Mouse (Mus musculus) midbrain, embryonic 11.5 days (tissue): Measurements from ENCODE around the gene Trp53tg5. TPM values are rescaled to one million over a fixed set of nuclear protein-coding genes. Genes with fewer than 3 reads are reported as not detected.

ENCODE experiments used
- ATAC-seq: fragments of 200-750 bp; cut with Nextera tagmentation; 2 replicates; pipeline ENCODE4 v1.8.0; 2017; ENCODE audit warnings: moderate TSS enrichment, moderate library complexity; ENCODE audit not compliant: low FRiP score
- DNase-seq: peaks from one replicate; pipeline ENCODE4 v3.0.0; 2015; ENCODE audit warnings: low spot score; ENCODE audit errors: missing footprints
- H3K27ac ChIP-seq: fragments of 300-500 bp; sonication (generic); 2 replicates; pipeline ENCODE4 v1.5.1; 2014; ENCODE audit warnings: low read depth, low read length
- H3K27me3 ChIP-seq: fragments of 300-500 bp; sonication (generic); 2 replicates; pipeline ENCODE4 v1.6.1; 2014; ENCODE audit warnings: mild to moderate bottlenecking, low read length, moderate library complexity, mixed read lengths; ENCODE audit not compliant: control insufficient read depth, insufficient read depth
- H3K36me3 ChIP-seq: fragments of 300-500 bp; sonication (generic); 2 replicates; pipeline ENCODE4 v1.6.1; 2014; ENCODE audit warnings: mild to moderate bottlenecking, low read length, moderate library complexity, mixed read lengths; ENCODE audit not compliant: control insufficient read depth, insufficient read depth
- H3K4me1 ChIP-seq: fragments of 300-500 bp; sonication (generic); 2 replicates; pipeline ENCODE4 v1.6.1; 2014; ENCODE audit warnings: low read length; ENCODE audit not compliant: control insufficient read depth, insufficient read depth
- H3K4me2 ChIP-seq: fragments of 300-500 bp; sonication (generic); 2 replicates; pipeline ENCODE4 v1.6.1; 2014; ENCODE audit warnings: mild to moderate bottlenecking, moderate library complexity
- H3K4me3 ChIP-seq: fragments of 300-500 bp; sonication (generic); 2 replicates; pipeline ENCODE4 v1.5.1; 2014; ENCODE audit warnings: low read depth, low read length
- H3K9ac ChIP-seq: fragments of 300-500 bp; sonication (generic); 2 replicates; pipeline ENCODE4 v1.6.1; 2014; ENCODE audit warnings: low read length
- H3K9me3 ChIP-seq: fragments of 300-500 bp; sonication (generic); 2 replicates; pipeline ENCODE4 v1.6.1; 2016; ENCODE audit warnings: low read length; ENCODE audit not compliant: control insufficient read depth
- WGBS: fragments of 180-500 bp; shearing (Covaris S2); extraction: QIAGEN DNeasy Blood & Tissue Kit; methylation state at CpG from one replicate; pipeline ENCODE4 v1.1.7; 2014; 5-methylcytosine and 5-hydroxymethylcytosine counted together
- polyA plus RNA-seq: library from polyadenylated mRNA; unstranded; fragments of >200 nt; fragmentation: Nextera tagmentation; extraction: Ambion mirVana; gene quantifications from 2 replicates; pipeline ENCODE4 v1.2.1, GENCODE M21; 2014

Gene Trp53tg5
- polyA plus RNA-seq, 1 experiment from 2014 or later: not detected

GRCm38 (mm10) chr2:164445399-164446085, 28.0 kb downstream of the Trp53tg5 start:
- Histone ChIP-seq H3K27ac (no peak overlapping the region), H3K4me1 (peaks cover 15% of the 10 kb centered on the region), H3K9ac (no peak overlapping the region), H3K9me3 (no peaks in the 10 kb centered on the region), H3K4me3 (no peak overlapping the region), H3K36me3 (no peaks in the 10 kb centered on the region), H3K4me2 (no peak overlapping the region), H3K27me3 (peaks cover 9% of the 10 kb centered on the region)
- ATAC-seq (no peak), DNase-seq (no peak)
- WGBS: 79% methylated on average over 3 of the region's 3 CpGs

- ATAC-seq: no peak
- no peaks in the 10 kb centered on the region for H3K9me3 ChIP-seq
- H3K27me3 ChIP-seq: peaks cover 9% of the 10 kb centered on the region
- no peak overlapping the region for H3K27ac ChIP-seq
- H3K4me3 ChIP-seq: no peak overlapping the region
- DNase-seq: no peak
- no peaks in the 10 kb centered on the region for H3K36me3 ChIP-seq
- peaks cover 15% of the 10 kb centered on the region for H3K4me1 ChIP-seq
- WGBS: 84% methylated on average over 2 of the region's 2 CpGs
- no peak overlapping the region for H3K9ac ChIP-seq
- no peak overlapping the region for H3K4me2 ChIP-seq
Measured at GRCm38 (mm10) chr2:164444701-164445100, 28.8 kb downstream of the Trp53tg5 start.

- Histone ChIP-seq H3K36me3 (no peaks in the 10 kb centered on the region), H3K27me3 (peaks cover 9% of the 10 kb centered on the region), H3K9me3 (no peaks in the 10 kb centered on the region), H3K27ac (no peak within 1 kb of the TSS), H3K4me2 (peak within 1 kb of the TSS; percentile 87), H3K4me3 (peak within 1 kb of the TSS; percentile 50), H3K9ac (peak within 1 kb of the TSS; percentile 77), H3K4me1 (peaks cover 15% of the 10 kb centered on the region)
- WGBS: 6% methylated on average over 18 of the region's 18 CpGs
- DNase-seq (peak; percentile 89), ATAC-seq (peak; percentile 6; the same call in 1 of the 2 replicates)
Measured at GRCm38 (mm10) chr2:164443460-164444000, 30.0 kb downstream of the Trp53tg5 start, which contains the start of gene Sdc4. Sdc4 (minus strand) TSS chr2:164443887.

DNA sequence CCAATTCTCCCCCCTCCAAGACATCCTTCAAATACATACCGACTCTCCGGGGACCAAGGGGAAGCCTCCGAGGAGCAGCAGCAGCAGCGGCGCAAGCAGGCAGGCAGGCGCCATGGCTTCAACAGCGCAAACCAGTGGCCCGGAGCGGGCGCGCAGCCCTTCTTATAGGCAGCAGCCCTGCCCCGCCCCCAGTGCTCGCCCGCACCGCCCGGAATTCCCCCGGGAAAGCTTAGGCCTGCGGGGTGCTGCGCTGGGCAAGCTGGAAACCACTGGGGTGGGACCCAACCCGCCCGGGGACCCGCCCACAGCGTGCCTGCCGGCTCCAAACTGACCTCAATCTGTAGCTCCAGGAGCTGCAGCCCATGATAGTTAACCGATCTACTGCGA, 30.5 kb downstream of the Trp53tg5 start:
- 1% methylated on average over 25 of the region's 26 CpGs for WGBS

GRCm38 (mm10) chr2:164442315-164443050, 31.0 kb downstream of the Trp53tg5 start:
- Histone ChIP-seq H3K4me2 (peak overlapping the region; percentile 87), H3K9me3 (no peaks in the 10 kb centered on the region), H3K36me3 (no peaks in the 10 kb centered on the region), H3K9ac (peak overlapping the region; percentile 77), H3K4me1 (peaks cover 15% of the 10 kb centered on the region), H3K4me3 (peak overlapping the region; percentile 50), H3K27me3 (peaks cover 9% of the 10 kb centered on the region), H3K27ac (no peak overlapping the region)
- ATAC-seq (peak; percentile 70), DNase-seq (peak; percentile 91)
- WGBS: 2% methylated on average over 29 of the region's 29 CpGs

More for the DNA sequence above, 30.5 kb downstream of the Trp53tg5 start:
- Histone ChIP-seq H3K27me3 (peaks cover 9% of the 10 kb centered on the region), H3K9me3 (no peaks in the 10 kb centered on the region), H3K36me3 (no peaks in the 10 kb centered on the region), H3K4me2 (peak overlapping the region; percentile 87), H3K9ac (peak overlapping the region; percentile 77), H3K4me1 (peaks cover 15% of the 10 kb centered on the region), H3K27ac (no peak overlapping the region), H3K4me3 (peak overlapping the region; percentile 50)
- ATAC-seq (peak; percentile 95), DNase-seq (peak; percentile 98)

GRCm38 (mm10) chr2:164441731-164442130, 31.8 kb downstream of the Trp53tg5 start:
- H3K27me3 ChIP-seq: peaks cover 9% of the 10 kb centered on the region
- no peak overlapping the region; the same call in 1 of the 2 replicates for H3K9ac ChIP-seq
- no peaks in the 10 kb centered on the region for H3K36me3 ChIP-seq
- ATAC-seq (no peak), DNase-seq (no peak)
- H3K4me2 ChIP-seq: peak overlapping the region; percentile 87
- H3K4me1 ChIP-seq: peaks cover 15% of the 10 kb centered on the region
- 30% methylated on average over 7 of the region's 7 CpGs for WGBS
- no peak overlapping the region for H3K27ac ChIP-seq
- no peak overlapping the region for H3K4me3 ChIP-seq
- no peaks in the 10 kb centered on the region for H3K9me3 ChIP-seq

DNA sequence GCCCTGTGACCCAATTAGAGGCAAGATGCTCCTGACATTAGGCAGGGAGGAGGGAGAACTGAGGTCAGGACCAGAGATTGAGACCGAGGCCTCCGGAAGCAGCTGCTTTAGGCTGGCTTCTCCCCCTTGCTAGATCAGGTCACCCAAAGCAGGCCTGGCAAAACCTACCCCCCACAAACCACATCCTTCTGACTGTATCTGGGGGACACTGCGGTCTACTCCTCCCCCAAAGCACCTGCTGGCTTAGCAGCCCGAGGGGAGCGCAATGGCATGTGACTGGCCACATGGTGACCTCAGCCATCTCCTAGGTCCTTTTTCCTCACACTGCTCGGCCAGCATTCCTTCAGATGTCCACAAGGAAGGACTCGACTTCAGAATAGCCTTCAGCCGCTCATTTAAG, 32.4 kb downstream of the Trp53tg5 start:
- DNase-seq: no peak
- no peak overlapping the region; the same call in 1 of the 2 replicates for H3K4me2 ChIP-seq

DNA sequence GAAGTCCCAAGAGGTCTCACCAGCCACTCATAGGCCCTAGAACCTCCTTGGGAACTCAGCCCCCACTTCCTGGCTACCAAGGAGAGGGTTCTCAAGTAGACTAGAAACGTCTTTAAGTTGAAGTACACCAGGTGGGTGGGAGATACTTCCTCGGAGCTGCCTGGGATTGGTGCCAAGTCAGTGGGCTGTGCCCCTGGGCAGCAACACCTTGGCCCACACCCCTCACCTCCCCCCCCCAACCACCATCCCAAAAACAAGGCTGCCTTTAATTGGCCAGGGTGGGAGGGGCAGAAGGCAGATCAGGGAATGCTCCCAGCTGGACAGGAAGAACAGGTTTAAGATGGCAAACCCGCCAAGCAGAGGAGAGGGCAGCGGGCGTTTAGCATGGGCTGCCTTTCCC, 33.2 kb downstream of the Trp53tg5 start:
- Histone ChIP-seq H3K4me1 (peaks cover 15% of the 10 kb centered on the region), H3K36me3 (no peaks in the 10 kb centered on the region), H3K9ac (no peak overlapping the region), H3K4me2 (no peak overlapping the region), H3K27ac (no peak overlapping the region), H3K9me3 (no peaks in the 10 kb centered on the region), H3K27me3 (peaks cover 9% of the 10 kb centered on the region), H3K4me3 (no peak overlapping the region)
- ATAC-seq (no peak), DNase-seq (no peak)
- WGBS: 84% methylated on average over 5 of the region's 5 CpGs

More for the DNA sequence above, 32.4 kb downstream of the Trp53tg5 start:
- Histone ChIP-seq H3K4me1 (peaks cover 15% of the 10 kb centered on the region), H3K9me3 (no peaks in the 10 kb centered on the region), H3K4me3 (no peak overlapping the region), H3K27me3 (peaks cover 9% of the 10 kb centered on the region), H3K36me3 (no peaks in the 10 kb centered on the region), H3K9ac (peak overlapping the region; percentile 20; the same call in 1 of the 2 replicates), H3K27ac (no peak overlapping the region)
- ATAC-seq: no peak
- WGBS: 42% methylated on average over 8 of the region's 8 CpGs

DNA sequence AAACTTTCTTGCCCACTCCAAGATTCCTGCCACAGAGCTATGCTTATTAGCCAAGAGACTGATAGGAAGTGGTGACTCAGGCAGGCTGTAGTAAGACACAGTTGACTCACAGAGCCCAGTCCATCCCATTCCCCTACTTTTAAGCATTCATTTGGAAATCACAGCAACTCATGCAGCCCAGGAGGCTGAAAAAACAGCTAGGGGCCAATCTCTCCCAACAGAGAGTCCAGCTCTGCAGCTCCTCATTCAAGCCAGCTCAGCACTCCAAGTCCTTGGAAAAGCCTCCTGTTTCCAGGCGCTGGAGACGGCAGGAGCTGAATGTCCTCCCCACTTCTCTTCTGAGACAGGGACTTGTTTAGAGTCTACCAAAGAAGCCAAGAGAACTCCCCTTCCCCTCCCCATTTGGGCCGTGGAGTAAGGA, 34.5 kb downstream of the Trp53tg5 start:
- no peak for DNase-seq
- 68% methylated on average over 3 of the region's 3 CpGs for WGBS

More for the DNA sequence above, 34.5 kb downstream of the Trp53tg5 start:
- Histone ChIP-seq H3K9ac (no peak overlapping the region), H3K27me3 (peaks cover 9% of the 10 kb centered on the region), H3K4me3 (no peak overlapping the region), H3K27ac (no peak overlapping the region), H3K9me3 (no peaks in the 10 kb centered on the region), H3K4me2 (no peak overlapping the region), H3K36me3 (no peaks in the 10 kb centered on the region), H3K4me1 (peaks cover 15% of the 10 kb centered on the region)
- ATAC-seq: no peak
